Mouse (Mus musculus): ENCODE measurements around the gene Wsb1.
A peak's percentile ranks its signal among the peaks of the same experiment; 100 is the strongest.
"Not testable (repeated sequence)": the region's sequence is repeated elsewhere in the genome, so short reads cannot be mapped to it uniquely, and the experiment has no call there.

The Wsb1 gene

DNA sequence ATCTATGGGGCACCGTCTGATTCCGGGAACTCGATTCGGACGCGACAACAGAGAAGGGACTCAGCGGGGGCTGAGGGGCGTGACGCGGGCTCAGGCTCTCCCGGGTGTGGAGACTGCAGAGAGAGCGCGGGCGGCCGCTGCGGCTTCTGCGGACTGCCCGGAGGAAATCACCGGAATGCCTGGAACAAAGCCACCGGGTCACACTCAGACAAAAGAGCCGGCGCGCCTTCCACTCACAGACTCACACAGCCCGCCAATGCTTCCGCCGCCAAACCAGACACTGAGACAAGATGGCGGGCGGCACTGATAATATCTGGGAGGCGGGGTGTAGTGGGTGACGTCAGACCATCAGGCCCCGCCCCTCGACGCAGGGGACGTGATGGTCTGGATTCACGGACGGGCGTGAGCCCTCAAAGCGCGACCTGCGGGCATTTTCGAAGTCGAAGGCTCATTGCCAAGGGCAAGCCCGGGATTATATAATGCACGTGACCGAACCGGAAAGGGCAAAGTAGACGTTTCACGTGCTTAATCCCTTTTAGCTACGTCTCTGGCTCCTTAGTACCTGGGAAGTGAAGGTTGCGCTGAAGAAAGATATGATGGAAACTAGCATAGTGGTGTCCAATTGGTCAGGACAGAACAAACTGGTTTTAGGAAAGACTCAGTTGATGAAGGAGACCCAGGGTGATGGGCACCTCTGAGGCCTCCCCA lies at the start of gene Wsb1:
Gene Wsb1 (minus strand): TSS at position 281 of the 708 bp plus-strand sequence.
- peak; percentile 88 to 91 for DNase-seq (ENCODE audit: low spot score in 2 of 2)

- DNase-seq (ENCODE audit: low spot score in 2 of 2) = not testable (repeated sequence)
Measured at GRCm38 (mm10) chr11:79304245-79304644, 49.8 kb upstream of the Wsb1 start.

DNA sequence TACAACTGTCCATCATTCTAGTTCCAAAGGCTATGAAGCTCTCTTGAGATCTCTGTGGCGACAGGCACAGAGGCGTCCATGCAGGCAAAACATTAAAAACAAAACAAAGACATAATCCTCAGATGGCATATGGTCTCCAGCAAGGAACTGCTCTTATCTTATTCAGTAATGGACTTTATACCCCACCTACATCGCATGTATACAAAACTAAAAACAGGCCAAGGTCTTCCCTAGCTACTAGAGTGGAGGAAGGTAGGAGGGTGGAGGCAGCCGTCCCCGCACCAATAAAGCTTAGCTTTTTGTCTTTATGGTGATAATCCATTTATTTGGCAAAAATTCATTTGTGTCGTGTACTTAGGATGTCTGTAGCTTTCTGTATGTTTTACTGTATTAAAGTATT lies 48.6 kb upstream of the Wsb1 start:
- no peak for DNase-seq (ENCODE audit: low spot score in 2 of 2)

- DNase-seq (ENCODE audit: low spot score in 2 of 2) = no peak
Measured at GRCm38 (mm10) chr11:79299719-79300431, 45.4 kb upstream of the Wsb1 start.

DNA sequence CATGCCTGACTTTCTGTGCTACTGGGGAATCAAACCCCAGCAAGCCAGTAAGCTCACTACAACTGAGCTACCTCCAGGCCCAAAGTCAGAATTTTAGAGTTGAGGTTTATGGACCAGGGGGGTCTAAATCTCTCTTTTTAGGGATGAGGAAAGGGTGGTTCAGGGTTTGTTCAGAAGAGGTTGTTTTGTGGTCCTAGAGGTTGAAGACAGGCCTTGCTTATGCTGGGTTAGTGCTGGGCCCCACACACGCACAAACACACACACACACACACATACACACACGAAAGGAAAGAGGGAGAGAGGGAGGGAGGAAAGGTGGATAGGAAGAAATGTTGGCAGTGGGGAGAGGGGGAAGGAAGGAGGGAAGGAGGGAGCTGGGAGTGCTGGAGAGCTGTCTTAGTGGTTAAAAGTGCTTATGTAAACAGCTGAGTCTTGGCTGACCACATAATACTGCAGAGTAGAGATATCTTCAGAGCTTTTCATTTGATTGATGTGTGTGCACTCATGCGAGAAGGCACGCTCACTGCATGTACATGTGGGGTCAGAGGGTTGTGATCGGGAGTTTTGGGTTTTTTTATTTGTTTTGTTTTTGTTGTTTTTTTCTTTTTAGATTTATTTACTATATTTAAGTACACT lies 42.5 kb upstream of the Wsb1 start, which contains the start of gene Gm9964:
Gene Gm9964 (minus strand): TSS at position 51 of the 636 bp plus-strand sequence.
- no peak for DNase-seq (ENCODE audit: low spot score in 2 of 2)

GRCm38 (mm10) chr11:79296167-79296566 lies 41.7 kb upstream of the Wsb1 start:
- DNase-seq (ENCODE audit: low spot score in 2 of 2) = peak in 1 of 2 experiments; percentile 25

GRCm38 (mm10) chr11:79293971-79294370 lies 39.5 kb upstream of the Wsb1 start:
- DNase-seq (ENCODE audit: low spot score in 2 of 2) = no peak

DNA sequence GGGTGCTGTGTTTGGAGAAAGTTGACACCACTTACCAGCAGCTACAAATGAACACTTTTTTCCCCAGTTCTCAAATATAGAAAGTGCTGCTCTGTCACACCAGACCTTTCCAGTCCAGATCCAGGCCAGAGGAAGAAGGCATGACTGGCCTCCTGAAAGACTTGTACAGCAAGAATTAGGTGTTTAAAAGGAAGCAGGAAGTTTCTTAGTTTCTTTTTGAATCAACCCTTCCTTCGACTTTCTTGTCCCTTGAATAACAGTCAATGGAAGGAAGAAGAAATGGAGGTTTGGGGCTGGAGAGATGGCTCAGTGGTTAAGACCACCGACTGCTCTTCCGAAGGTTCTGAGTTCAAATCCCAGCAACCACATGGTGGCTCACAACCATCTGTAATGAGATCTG lies 38.6 kb upstream of the Wsb1 start:
- no peak for DNase-seq (ENCODE audit: low spot score in 2 of 2)

DNA sequence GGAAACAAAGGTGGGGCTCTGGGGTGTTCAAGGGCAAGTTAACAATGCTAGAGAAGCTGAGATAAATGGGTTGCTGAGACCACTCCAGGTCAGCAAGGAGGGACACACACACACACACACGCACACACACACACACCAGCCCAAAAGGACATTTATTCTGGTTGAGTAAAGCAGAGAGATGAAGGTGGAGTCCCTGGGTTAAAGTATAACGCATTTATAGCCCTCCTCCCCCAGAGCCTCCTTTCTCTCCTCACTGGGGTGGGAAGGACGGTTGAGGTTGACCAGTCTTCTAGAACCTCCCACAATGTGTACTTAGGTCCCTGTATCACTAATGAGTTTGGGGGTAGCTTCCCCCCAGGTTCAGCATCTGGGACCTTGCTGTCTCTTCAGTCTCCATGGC lies 37.7 kb upstream of the Wsb1 start:
- no peak for DNase-seq (ENCODE audit: low spot score in 2 of 2)

DNA sequence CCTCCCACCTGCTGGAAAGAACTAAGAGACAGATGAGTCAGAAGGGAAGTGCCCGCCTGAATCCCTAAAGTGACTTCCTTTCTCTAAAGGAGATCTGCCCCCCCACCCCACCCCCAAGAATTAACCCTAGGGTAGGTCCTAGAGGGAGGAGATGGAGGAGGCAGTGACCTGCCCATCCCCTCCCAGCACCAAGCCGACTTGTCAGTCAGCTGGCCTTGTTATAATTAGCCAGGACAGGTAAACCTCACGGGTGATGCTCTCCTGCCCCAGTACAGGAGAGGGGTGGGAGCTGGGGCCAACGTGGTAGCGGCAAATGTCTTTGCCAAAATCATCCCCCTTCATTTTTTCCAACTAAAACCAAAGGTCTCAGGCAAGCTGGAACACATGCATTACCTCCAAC lies 37.2 kb upstream of the Wsb1 start:
- DNase-seq (ENCODE audit: low spot score in 2 of 2) = no peak

DNA sequence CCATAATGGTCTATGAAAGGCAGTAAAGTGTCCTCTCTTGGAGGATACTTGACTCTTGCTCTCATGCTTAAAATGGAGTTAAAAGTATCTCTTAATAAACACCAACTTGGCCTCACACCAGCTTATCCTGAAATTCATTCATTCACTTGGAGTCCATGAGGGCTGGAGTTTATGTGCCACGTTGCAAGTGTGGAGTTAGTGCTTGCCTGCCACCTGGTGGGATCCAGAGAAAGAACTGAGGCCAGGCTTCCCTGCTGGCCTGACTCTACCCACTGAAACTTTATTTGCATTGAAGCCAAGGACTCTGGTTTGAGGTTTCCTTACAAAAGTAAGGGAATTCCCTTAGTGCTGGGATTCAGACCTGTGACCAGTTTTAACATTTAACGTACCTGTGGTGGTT lies 36.0 kb upstream of the Wsb1 start:
- DNase-seq (ENCODE audit: low spot score in 2 of 2) = peak in 1 of 2 experiments; percentile 27

DNA sequence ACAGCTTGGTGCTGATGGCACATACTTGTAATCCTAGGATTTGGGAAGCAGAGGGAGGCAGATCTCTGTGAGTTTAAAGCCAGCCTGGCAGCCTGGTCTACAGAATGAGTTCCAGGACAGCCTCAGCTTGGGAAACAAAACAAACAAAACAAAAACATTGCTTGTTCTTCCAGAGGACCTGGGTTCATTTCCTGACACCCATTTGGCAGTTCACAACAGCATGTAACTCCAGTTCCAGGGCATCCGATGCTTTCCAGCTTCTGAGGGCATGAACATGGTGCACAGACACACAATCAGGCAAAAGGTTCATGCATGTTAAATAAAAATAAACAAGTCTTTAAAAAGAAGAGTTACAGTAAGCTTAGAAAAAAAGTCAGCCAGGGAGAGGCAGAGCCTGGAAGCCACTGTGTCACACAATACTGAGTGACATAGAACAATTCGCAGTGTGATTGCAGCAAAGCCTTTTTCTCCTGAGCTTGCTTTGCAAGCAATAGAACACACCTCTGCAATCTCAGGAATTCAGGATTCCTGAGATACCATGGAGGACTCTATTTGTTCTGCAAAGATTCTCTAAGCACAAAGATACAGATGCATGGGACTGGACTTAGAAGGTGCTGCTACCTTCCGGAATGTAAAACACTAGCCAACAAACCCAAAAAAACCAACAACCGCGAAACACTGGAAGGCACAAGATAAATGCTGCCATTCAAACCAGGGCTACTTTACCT lies 34.6 kb upstream of the Wsb1 start:
- no peak for DNase-seq (ENCODE audit: low spot score in 2 of 2)

GRCm38 (mm10) chr11:79288278-79288843 lies 33.9 kb upstream of the Wsb1 start:
- no peak for DNase-seq (ENCODE audit: low spot score in 2 of 2)

DNA sequence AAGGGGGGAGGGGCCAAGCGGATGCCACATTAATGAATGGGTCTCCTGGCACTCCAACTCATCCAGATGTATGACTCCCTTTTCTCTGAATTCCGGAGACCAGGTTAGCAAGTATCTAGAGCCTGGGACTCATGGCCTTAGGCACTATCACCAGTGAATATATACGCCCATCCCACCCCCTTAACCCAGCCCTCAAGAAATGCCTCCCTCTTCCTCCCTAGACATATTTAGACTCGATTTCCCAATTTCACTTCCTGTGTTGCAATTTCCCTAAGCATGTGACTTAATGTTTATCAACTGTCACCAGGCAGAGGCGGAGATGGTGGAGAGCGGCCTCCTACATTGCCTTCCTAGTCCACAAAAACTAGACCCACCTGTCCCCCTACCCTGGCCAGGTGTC lies 33.0 kb upstream of the Wsb1 start:
- no peak for DNase-seq (ENCODE audit: low spot score in 2 of 2)

GRCm38 (mm10) chr11:79286305-79286799 lies 31.9 kb upstream of the Wsb1 start:
- no peak for DNase-seq (ENCODE audit: low spot score in 2 of 2)

- no peak for DNase-seq (ENCODE audit: low spot score in 2 of 2)
Measured at GRCm38 (mm10) chr11:79283350-79284030, 29.0 kb upstream of the Wsb1 start.

GRCm38 (mm10) chr11:79281396-79281795 lies 26.9 kb upstream of the Wsb1 start:
- no peak for DNase-seq (ENCODE audit: low spot score in 2 of 2)

GRCm38 (mm10) chr11:79279732-79280405 lies 25.4 kb upstream of the Wsb1 start:
- no peak for DNase-seq (ENCODE audit: low spot score in 2 of 2)

DNA sequence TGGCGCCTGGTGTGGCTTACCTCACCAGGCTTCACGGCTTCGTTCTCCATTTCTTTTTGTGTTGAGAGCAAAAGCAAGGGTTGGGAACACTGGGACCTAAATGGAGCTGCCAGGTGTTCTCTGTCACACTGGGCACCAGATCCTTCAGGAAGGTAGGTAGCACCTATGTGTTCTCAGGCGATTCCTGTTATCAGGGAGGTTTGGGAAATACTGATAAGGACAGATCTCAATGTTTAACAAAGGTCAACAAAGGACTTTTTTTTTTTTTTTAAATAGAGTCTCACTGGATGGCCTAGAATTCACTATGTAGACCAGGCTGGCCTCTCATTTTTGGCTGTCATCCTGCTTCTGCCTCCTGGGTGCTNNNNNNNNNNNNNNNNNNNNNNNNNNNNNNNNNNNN lies 19.3 kb upstream of the Wsb1 start:
- DNase-seq (ENCODE audit: low spot score in 2 of 2) = no peak

DNA sequence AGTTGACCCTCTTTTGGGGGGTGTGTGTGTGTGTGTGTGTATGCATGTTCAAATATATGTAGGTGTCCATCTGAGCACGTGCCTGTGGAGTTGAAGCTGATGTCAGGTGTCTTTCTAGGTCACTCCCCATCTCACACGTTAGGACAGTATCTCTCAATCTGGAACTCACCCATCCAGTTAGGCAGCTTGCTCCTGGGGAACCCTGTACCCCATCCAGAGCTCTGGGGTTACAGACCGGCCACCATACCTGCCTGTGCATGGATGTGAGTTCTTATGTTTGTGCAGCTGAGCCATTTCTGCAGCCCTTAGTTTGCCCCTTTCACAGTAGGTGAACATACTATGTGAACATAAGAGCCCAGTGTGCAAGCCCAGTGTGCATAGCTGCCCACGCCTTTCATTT lies 18.6 kb upstream of the Wsb1 start:
- no peak for DNase-seq (ENCODE audit: low spot score in 2 of 2)

All from frontal cortex, postnatal 10 days (tissue).